Mouse (Mus musculus): ENCODE measurements around the gene 4930444G20Rik.
"Not testable (repeated sequence)": the region's sequence is repeated elsewhere in the genome, so short reads cannot be mapped to it uniquely, and the experiment has no call there.

4930444G20Rik gene

GRCm38 (mm10) chr10:22067979-22068378 lies at the start of gene 4930444G20Rik:
Gene 4930444G20Rik, minus strand, starts transcription at chr10:22068079.
- DNase-seq (ENCODE audit: low read depth, low spot score), result not testable (repeated sequence)

- no peak for DNase-seq (ENCODE audit: low read depth, low spot score)
These were observed 6.7 kb upstream of the 4930444G20Rik start for GRCm38 (mm10) chr10:22074531-22074930.

- no peak for DNase-seq (ENCODE audit: low read depth, low spot score)
These were observed 4.9 kb upstream of the 4930444G20Rik start for GRCm38 (mm10) chr10:22072739-22073138.

- no peak for DNase-seq (ENCODE audit: low read depth, low spot score)
These were observed 2.7 kb upstream of the 4930444G20Rik start for GRCm38 (mm10) chr10:22070576-22070975.

GRCm38 (mm10) chr10:22070168-22070567 lies 2.3 kb upstream of the 4930444G20Rik start:
- no peak for DNase-seq (ENCODE audit: low read depth, low spot score)

- DNase-seq (ENCODE audit: low read depth, low spot score), result no peak
These were observed 8.5 kb downstream of the 4930444G20Rik start for GRCm38 (mm10) chr10:22059415-22059814.

- DNase-seq (ENCODE audit: low read depth, low spot score), result no peak
These were observed 8.9 kb downstream of the 4930444G20Rik start for GRCm38 (mm10) chr10:22059026-22059325.

- DNase-seq (ENCODE audit: low read depth, low spot score), result peak; percentile 66
These were observed 9.5 kb downstream of the 4930444G20Rik start for GRCm38 (mm10) chr10:22058218-22059025.

- DNase-seq (ENCODE audit: low read depth, low spot score), result no peak
These were observed 12.6 kb downstream of the 4930444G20Rik start for GRCm38 (mm10) chr10:22055308-22055707.

- DNase-seq (ENCODE audit: low read depth, low spot score), result not testable (repeated sequence)
These were observed 31.6 kb downstream of the 4930444G20Rik start for GRCm38 (mm10) chr10:22036256-22036655.

GRCm38 (mm10) chr10:22034303-22034702 lies 33.6 kb downstream of the 4930444G20Rik start:
- no peak for DNase-seq (ENCODE audit: low read depth, low spot score)

GRCm38 (mm10) chr10:22018618-22019017 lies 49.3 kb downstream of the 4930444G20Rik start:
- no peak for DNase-seq (ENCODE audit: low read depth, low spot score)

- DNase-seq (ENCODE audit: low read depth, low spot score), result no peak
These were observed 50.3 kb downstream of the 4930444G20Rik start for GRCm38 (mm10) chr10:22017469-22018159.
